In genomic region chr2:60500583-60501116, GRCm38 (mm10) we compare ENCODE assay signal across 24 mouse cellular contexts. TPM values are rescaled to one million over a fixed set of nuclear protein-coding genes. Genes with fewer than 3 reads are reported as not detected.
A peak's percentile ranks its signal among the peaks of the same experiment; 100 is the strongest.
DNase-seq lines count a peak whose midpoint lies in the region; ATAC-seq and TF ChIP-seq lines count a peak whose summit lies in the region.
"Had no signal": no experiment of that assay in that cellular context is flagged by ENCODE, and none has a peak within 500 bp of the region (broad histone marks: within the 10 kb centered on the region; RNA-seq: fewer than 3 reads in every experiment).

No protein-coding gene starts in this region.

- H3K9me3 ChIP-seq in embryonic facial prominence, embryonic 14.5 days (ENCODE audit: control insufficient read depth, low read length) = no peaks in the 10 kb centered on the region
- H3K9me3 ChIP-seq in midbrain, postnatal 0 days (ENCODE audit: low read length) = no peaks in the 10 kb centered on the region
- H3K9me3 ChIP-seq: embryonic facial prominence, embryonic 15.5 days; forebrain, embryonic 15.5 days; G1E; heart, embryonic 10.5 days; heart, embryonic 13.5 days had no signal

- H3K36me3 ChIP-seq in embryonic facial prominence, embryonic 14.5 days (ENCODE audit: control insufficient read depth, insufficient read depth, low read length) = no peaks in the 10 kb centered on the region
- no peaks in the 10 kb centered on the region for H3K36me3 ChIP-seq in midbrain, postnatal 0 days (ENCODE audit: insufficient read depth, low read length)
- H3K36me3 ChIP-seq: embryonic facial prominence, embryonic 15.5 days; forebrain, embryonic 15.5 days; G1E; heart, embryonic 10.5 days; heart, embryonic 13.5 days had no signal

- 63% methylated on average over 1 of the region's 1 CpGs for WGBS in embryonic facial prominence, embryonic 14.5 days
- 76% methylated on average over 1 of the region's 1 CpGs for WGBS in lung, adult 2 months
- 89% methylated on average over 1 of the region's 1 CpGs for WGBS in midbrain, postnatal 0 days

- H3K9ac ChIP-seq in embryonic facial prominence, embryonic 14.5 days (ENCODE audit: low read depth, low read length) = no peak overlapping the region
- no peak overlapping the region for H3K9ac ChIP-seq in midbrain, postnatal 0 days (replicated peaks; ENCODE audit: low read length, poor library complexity, severe bottlenecking)
- H3K9ac ChIP-seq: embryonic facial prominence, embryonic 15.5 days; forebrain, embryonic 15.5 days; heart, embryonic 13.5 days; hindbrain, embryonic 14.5 days had no signal

- ATAC-seq in embryonic facial prominence, embryonic 14.5 days (ENCODE audit: low read depth) = no peak
- ATAC-seq in midbrain, postnatal 0 days (ENCODE audit: low FRiP score) = no peak
- ATAC-seq: forebrain, embryonic 15.5 days; hindbrain, postnatal 0 days; inflammation-experienced regulatory T-cells, adult 6 months; intestine, embryonic 16.5 days; Patski had no signal

- DNase-seq in thymus, postnatal 0 days (ENCODE audit: low spot score) = peak; percentile 39
- DNase-seq in thymus, adult 18-20 months = no peak
- peak; percentile 41 for DNase-seq in embryonic facial prominence, embryonic 14.5 days (ENCODE audit: low spot score)
- DNase-seq in naive thymus-derived CD4-positive, alpha-beta T cell, adult 2 months (ENCODE audit: low read depth) = peak; percentile 8
- DNase-seq in lung, adult 2 months = no peak
- no peak for DNase-seq in midbrain, postnatal 0 days (ENCODE audit: low spot score)
- DNase-seq: adrenal gland, postnatal 36 days; cerebellum, adult 18-20 months; cerebellum, adult 9-10 months; cerebellum, postnatal 14 days; gastrocnemius, postnatal 25 days; heart, adult 2 months; heart, postnatal 14 days; heart, postnatal 4 days had no signal

- no peak for TF ChIP-seq POLR2A in lung, adult 2 months (IDR thresholded peaks at IDR 0.05; ENCODE audit: borderline replicate concordance, extremely low read depth, low read depth, low read length)

- H3K27ac ChIP-seq in embryonic facial prominence, embryonic 14.5 days (replicated peaks; ENCODE audit: low read depth, low read length) = no peak overlapping the region
- H3K27ac ChIP-seq in midbrain, postnatal 0 days (ENCODE audit: low read depth, low read length) = no peak overlapping the region
- H3K27ac ChIP-seq: embryonic facial prominence, embryonic 15.5 days; forebrain, embryonic 15.5 days; heart, adult 2 months; heart, embryonic 10.5 days; heart, embryonic 13.5 days; hindbrain, embryonic 14.5 days; hindbrain, postnatal 0 days had no signal

- no peak overlapping the region for H3K4me3 ChIP-seq in embryonic facial prominence, embryonic 14.5 days (ENCODE audit: low read depth, low read length)
- no peak overlapping the region for H3K4me3 ChIP-seq in lung, adult 2 months (replicated peaks; ENCODE audit: extremely low read depth, low read depth, low read length)
- H3K4me3 ChIP-seq in midbrain, postnatal 0 days (ENCODE audit: low read depth, low read length) = no peak overlapping the region
- H3K4me3 ChIP-seq: embryonic facial prominence, embryonic 15.5 days; forebrain, embryonic 15.5 days; heart, adult 2 months; heart, embryonic 10.5 days; heart, embryonic 13.5 days had no signal

- no peaks in the 10 kb centered on the region for H3K27me3 ChIP-seq in embryonic facial prominence, embryonic 14.5 days (replicated peaks; ENCODE audit: control insufficient read depth, insufficient read depth, low read length)
- H3K27me3 ChIP-seq in midbrain, postnatal 0 days (ENCODE audit: insufficient read depth, low read length) = no peaks in the 10 kb centered on the region
- H3K27me3 ChIP-seq: embryonic facial prominence, embryonic 15.5 days; heart, embryonic 13.5 days; Patski had no signal

- H3K4me2 ChIP-seq in embryonic facial prominence, embryonic 14.5 days (ENCODE audit: low read depth, low read length) = no peak overlapping the region
- no peak overlapping the region for H3K4me2 ChIP-seq in midbrain, postnatal 0 days (ENCODE audit: low read depth, low read length, poor library complexity, severe bottlenecking)
- H3K4me2 ChIP-seq: embryonic facial prominence, embryonic 15.5 days; forebrain, embryonic 15.5 days; heart, embryonic 13.5 days; hindbrain, embryonic 14.5 days had no signal

- no peaks in the 10 kb centered on the region for H3K4me1 ChIP-seq in embryonic facial prominence, embryonic 14.5 days (ENCODE audit: control insufficient read depth, insufficient read depth, low read length)
- no peaks in the 10 kb centered on the region for H3K4me1 ChIP-seq in lung, adult 2 months (ENCODE audit: control insufficient read depth, insufficient read depth, low read length)
- no peaks in the 10 kb centered on the region for H3K4me1 ChIP-seq in midbrain, postnatal 0 days (ENCODE audit: insufficient read depth, low read length)

- TF ChIP-seq CTCF in lung, adult 2 months (IDR thresholded peaks at IDR 0.05; ENCODE audit: insufficient read depth, low read length) = no peak
- TF ChIP-seq CTCF in midbrain, postnatal 0 days (IDR thresholded peaks at IDR 0.05) = no peak

RNA-seq across cellular contexts. Expression of gene Pla2r1, which starts 52.5 kb away (rescaled TPM):
- polyA plus RNA-seq in thymus, postnatal 0 days (2015; fragmentation: Nextera tagmentation; extraction: Ambion mirVana) = 0.18 and 0.23 TPM in 2 replicates
- polyA plus RNA-seq in embryonic facial prominence, embryonic 14.5 days (2014; fragmentation: Nextera tagmentation; extraction: Ambion mirVana) = 2.5 and 2.9 TPM in 2 replicates
- 9.3 and 14.1 TPM in 2 replicates for polyA plus RNA-seq in lung, adult 2 months (2012; rRNA removed)
- total RNA-seq in midbrain, postnatal 0 days (2014; rRNA removed) = 0.16 and 0.66 TPM in 2 replicates
- 0.28 and 0.34 TPM in 2 replicates for polyA plus RNA-seq in midbrain, postnatal 0 days (2015; fragmentation: Nextera tagmentation; extraction: Ambion mirVana)
- polyA plus RNA-seq: G1E; inflammation-experienced regulatory T-cells, adult 6 months had no signal

Comparison
In these comparisons a context has a peak if more than half of its experiments do, and no peak if none do; other contexts are left out.
1. DNase-seq: peak in thymus, postnatal 0 days (single experiment), embryonic facial prominence, embryonic 14.5 days (single experiment) and naive thymus-derived CD4-positive, alpha-beta T cell, adult 2 months (single experiment); none in thymus, adult 18-20 months (0 of 2), lung, adult 2 months (single experiment) and midbrain, postnatal 0 days (single experiment).